Mouse (Mus musculus) adrenal gland, postnatal 4 days (tissue): ENCODE measurements around the gene Olfr30. TPM values are rescaled to one million over a fixed set of nuclear protein-coding genes. Genes with fewer than 3 reads are reported as not detected.
"Not testable (repeated sequence)": the region's sequence is repeated elsewhere in the genome, so short reads cannot be mapped to it uniquely, and the experiment has no call there.

Experiments
- DNase-seq, 2 experiments: peaks; one replicate each; pipeline ENCODE4 v3.0.0; 2021 to 2022; ENCODE audit warnings: low spot score in 2 of 2, mixed read lengths in 2 of 2
- long read RNA-seq, 2 experiments: library from polyadenylated mRNA; stranded (forward); transcript quantifications; one replicate each; pipeline ENCODE4 v2.0.0; 2021
- total RNA-seq, 2 experiments: library from RNA; stranded (reverse); gene quantifications; 2 replicates each; pipeline ENCODE4 v1.2.3; 2021

The Olfr30 gene
- total RNA-seq: not detected
- long read RNA-seq, experiment 1: 0 reads
- long read RNA-seq, experiment 2: 0 reads

DNA sequence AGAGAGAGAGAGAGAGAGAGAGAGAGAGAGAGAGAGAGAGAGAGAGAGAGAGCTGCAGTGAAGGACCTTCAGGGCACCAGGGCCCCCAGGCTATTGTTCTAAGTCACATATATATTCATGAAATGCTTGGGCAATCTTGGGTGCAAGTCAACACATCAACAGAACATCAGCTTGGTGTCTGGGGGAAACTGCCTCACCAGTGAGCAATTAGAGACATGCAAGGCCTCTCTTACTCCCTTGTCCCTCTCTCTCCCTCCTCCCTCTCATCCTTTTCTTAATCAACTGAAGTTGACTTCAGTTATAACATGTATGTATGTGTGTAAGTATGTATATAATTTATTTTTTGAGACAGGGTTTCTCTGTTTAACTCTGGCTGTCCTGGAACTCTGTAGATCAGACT, at the start of gene Olfr30:
TSS of gene Olfr30 (minus strand) at position 101 of the 400 bp plus-strand sequence.
- DNase-seq: no peak

DNA sequence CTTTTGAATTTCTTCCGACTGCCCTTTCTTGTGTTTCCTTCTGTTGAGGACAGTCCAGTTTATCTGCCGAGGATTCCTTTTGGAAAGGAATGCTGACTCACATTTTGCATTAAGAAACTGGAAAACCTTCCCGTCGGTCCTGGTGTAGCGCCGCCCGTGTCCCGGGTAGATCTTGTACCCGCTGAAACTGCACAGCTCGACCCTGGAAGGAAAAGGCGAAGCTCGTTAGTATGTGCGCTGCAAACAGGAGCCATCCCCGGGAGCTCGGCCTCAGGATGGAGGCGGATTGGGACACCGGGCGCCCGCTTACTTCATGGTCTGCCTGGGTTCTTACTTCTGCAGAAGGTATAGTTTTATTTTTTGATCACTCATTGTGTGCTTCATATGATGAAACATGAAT, 47.0 kb upstream of the Olfr30 start:
- DNase-seq: not testable (repeated sequence)

DNA sequence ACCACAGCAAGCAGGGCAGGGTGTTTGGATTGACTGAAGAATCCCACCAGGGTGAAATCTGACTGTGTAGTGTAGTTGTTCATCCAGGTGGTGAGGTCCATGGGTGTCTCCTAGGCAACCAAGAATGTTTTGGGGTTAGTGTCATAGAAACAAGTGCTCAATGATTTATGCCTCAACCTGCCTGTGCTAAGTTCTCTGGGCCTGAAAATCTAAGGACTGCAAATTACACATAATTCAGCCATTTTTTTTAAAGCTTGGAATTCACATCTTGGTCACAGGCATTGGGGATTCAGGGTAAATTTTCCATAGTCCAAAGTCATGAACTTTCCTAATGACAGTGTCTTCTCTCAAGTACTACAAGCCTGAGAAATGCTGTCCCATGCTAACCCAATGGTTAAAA, 40.4 kb upstream of the Olfr30 start, which contains the start of gene Olfr331:
TSS of gene Olfr331 (minus strand) at position 101 of the 400 bp plus-strand sequence.
- not testable (repeated sequence) for DNase-seq

DNA sequence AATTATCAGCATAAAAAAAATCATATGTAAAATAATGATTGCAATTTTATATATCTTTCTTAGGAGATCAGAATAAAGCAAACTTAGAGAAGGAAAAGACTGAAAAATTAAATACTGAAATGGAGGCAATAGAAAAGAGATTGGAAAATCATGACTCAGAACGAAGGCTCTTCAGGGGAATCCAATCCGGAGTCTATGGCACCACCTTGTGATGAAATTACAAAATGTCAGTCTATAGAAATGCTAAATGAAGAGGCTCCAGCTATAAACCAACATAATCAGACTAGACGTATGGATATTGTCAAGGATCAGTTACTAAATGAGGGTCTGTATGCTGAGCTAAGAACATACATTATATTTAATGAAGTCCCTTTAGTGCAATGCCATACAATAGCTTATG, 37.2 kb upstream of the Olfr30 start:
- DNase-seq: no peak

DNA sequence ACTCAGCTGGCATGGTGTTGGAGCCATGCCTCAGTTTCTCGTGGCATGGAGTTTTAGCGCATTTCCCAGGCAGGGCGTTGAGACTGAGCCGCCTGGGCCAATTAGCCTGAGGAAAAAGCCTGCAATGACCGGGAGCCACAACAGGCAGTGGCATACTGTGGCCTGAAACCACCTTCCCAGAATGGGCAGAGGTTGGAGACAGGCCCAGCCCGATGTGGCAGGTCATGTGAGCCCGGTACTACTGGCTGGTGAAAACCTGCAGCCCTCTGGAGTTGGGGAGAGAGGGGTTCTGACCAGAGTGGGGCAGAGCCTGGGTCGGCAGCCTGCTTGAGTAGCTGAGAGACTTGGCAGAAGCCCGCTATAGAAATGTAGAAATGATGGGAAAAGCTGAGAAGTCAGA, 36.7 kb upstream of the Olfr30 start:
- no peak for DNase-seq

DNA sequence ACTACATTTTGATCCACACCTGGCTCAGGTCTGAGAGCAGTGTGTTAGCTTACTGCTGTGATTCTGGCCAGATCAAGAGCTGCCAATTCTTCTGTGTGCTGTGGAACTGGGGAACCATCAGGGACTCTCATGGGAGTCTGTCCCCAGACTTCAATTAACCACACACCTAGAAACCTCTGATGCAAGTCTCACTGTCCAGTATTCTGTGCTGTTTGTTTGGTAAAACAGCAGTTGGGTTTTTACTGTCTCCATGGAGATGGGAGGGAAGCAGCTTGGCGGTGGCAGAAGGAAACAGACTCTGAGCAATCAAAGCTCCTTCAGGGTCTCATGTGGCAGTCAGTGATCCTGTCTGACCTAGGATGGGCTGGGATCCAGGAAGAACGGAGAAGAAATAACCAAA, 30.4 kb upstream of the Olfr30 start, which contains the start of gene Olfr332:
TSS of gene Olfr332 (minus strand) at position 101 of the 400 bp plus-strand sequence.
- no peak for DNase-seq

DNA sequence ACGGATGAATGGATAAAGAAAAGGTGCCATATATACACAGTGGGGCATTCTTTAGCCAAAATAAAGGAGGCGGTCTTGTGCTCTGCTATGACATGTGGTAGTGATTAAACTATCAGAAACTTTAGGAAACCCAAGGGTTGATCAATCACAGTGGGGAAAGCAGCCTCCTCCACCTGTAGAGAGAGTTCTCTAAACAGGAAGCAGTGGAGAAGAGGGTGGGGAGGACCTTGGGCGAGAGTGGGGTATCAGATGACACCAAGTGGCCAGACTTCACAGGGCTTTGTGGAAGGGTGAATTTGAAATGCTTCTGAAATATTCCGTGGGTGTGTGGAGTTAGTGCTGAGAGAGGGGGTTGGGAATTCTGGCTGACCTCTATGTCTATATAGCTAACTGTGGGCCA, 8.5 kb downstream of the Olfr30 start:
- DNase-seq: no peak

DNA sequence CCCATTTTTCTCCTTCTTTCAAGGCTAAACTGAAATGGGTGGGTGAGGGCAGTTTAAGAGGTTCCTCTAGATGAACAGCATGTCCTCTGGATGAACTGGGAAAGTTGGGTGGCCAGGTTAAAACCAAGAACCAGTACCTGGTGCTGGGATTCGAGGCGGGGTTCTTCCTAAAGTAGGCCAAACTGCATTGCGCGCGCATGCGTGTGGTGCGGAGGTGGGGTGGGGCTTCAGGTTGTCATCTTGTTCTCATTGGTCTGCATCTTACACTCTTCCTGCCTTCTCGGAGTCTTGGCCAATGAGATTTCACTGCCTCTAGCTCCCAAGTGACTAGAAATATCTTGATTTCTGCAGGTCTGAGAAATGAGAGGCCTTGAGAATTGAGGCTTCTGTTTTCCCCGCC, 9.3 kb downstream of the Olfr30 start, which contains the start of gene Lypd9:
TSS of gene Lypd9 (minus strand) at position 165 of the 400 bp plus-strand sequence.
- DNase-seq: no peak

DNA sequence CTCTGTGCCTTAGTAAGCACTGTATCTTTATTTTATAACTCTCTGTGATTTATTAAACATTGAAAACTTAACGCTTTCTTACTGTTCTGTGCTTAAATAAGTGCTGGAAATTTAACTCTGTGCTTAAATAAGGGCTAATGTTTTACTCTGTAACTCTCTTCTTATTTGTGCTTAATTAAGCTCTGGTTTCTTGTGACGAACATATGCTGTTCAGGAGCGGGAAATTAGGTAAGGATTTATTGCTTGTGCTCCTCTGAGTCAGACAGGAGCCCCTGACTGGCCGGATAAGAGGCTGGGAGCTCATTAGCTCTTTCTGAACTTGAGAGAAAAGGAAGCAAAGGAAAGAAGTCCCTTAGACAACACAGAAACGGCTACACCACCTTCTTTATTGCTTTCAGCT, 24.2 kb downstream of the Olfr30 start:
- DNase-seq: no peak

DNA sequence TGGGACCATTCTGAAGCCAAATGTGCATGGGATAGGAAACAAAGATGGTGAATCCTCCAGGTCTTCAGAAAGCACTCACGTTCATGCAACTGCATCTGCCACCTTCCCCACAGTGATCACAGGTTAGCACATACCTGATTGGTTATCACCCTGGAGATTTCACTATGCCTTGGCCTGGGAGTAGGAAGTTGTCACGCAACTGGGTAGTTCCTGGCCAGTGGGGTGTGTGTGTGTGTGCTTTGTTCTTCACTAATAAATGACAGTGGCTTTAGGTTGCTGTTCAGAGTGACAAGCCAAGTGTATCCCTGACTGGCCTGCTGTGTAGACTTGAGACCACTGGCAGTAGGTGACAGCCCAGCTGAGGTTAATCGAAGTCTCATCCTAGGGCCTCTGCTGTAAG, 29.8 kb downstream of the Olfr30 start, which contains the start of gene Gm12253:
TSS of gene Gm12253 (plus strand) at position 301 of the 400 bp plus-strand sequence.
- no peak for DNase-seq

DNA sequence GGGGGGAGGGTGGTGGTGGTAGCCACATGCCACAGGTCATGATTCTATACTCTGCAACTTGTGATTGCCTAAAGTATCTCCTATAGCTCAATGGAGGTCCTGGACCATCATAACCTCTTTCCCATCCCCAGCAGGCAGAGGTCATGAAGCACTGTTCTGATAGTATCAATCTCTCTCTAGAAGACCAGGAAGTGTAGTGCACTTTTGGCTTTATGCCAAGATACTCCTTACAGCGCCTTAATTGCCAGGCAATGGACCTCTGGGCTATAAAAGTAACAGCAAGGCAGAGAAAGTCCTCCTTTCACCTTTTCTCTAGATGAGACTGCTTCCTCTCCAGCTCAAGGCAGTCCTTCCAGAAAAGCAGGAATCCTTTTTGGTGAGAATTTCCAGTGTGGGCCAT, 41.3 kb downstream of the Olfr30 start, which contains the start of gene 1810065E05Rik:
TSS of gene 1810065E05Rik (plus strand) at position 297 of the 400 bp plus-strand sequence.
- no peak for DNase-seq

DNA sequence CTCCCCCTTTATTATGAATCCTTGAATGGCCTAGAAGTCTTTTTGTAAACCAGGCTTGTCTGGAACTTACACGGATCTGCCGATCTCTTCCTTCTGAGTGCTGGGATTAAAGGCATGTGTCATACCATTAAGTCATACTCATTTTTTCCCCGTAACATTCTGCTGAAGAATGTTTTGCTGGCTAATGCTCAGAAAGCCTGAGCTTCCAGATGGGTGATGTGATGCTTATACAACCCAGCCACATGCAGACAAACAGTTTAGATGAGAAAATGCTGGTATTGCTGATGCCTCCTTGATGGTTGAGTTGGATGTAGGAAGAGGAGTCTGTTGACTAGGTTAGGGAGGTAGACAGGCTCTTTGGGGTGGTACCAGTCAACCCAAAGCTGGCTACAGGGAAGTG, 43.7 kb downstream of the Olfr30 start:
- no peak for DNase-seq

DNA sequence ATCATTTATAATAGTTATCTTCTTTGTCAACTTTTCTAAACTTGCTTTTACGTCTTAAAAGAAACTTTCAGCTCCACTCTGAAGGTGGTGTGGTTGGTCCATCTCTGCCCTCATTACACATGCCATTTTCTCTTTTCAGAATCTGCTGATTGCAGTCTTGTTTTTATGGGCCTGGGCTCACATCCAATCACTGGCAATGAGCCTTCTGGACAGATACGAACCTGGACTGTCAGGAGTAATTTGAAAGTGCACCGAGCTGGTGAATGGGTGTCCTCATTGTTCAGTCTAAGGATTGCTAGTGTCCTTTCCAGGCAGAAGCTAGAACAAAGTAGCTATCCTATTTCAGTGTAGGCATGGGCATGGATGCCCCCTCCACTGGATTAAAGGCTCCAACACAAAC, 54.0 kb downstream of the Olfr30 start:
- no peak for DNase-seq

Other genes with a start within 250 kb of the Olfr30 start
- gene 4930438A08Rik, start 187.5 kb downstream of the Olfr30 start, total RNA-seq: under 1 TPM; 0.28 to 0.85 TPM
- 10 to 100 TPM; 13.4 to 15.0 TPM for gene Zfp692, start 155.2 kb downstream of the Olfr30 start, total RNA-seq
- 10 to 100 TPM; 45.8 to 49.7 TPM for gene Zfp672, start 131.9 kb downstream of the Olfr30 start, total RNA-seq
- 10 to 100 TPM; 47.4 to 54.1 TPM for gene Sh3bp5l, start 131.5 kb downstream of the Olfr30 start, total RNA-seq
- gene Lypd8, start 83.2 kb downstream of the Olfr30 start, total RNA-seq: not detected
- not detected for gene 1810065E05Rik, start 41.2 kb downstream of the Olfr30 start, total RNA-seq
- gene Gm12253, start 29.7 kb downstream of the Olfr30 start, total RNA-seq: not detected
- not detected for gene Lypd9, start 9.3 kb downstream of the Olfr30 start, total RNA-seq
- not detected for gene Olfr332, start 30.3 kb upstream of the Olfr30 start, total RNA-seq
- not detected for gene Olfr331, start 40.3 kb upstream of the Olfr30 start, total RNA-seq
- 1 to 10 TPM; 1.1 to 1.4 TPM for gene Olfr330, start 72.6 kb upstream of the Olfr30 start, total RNA-seq
- 1 to 10 TPM in 1 of 2 experiments, under 1 TPM in 1; 0.45 to 1.0 TPM for gene Olfr329-ps, start 84.2 kb upstream of the Olfr30 start, total RNA-seq
- gene Olfr328, start 93.4 kb upstream of the Olfr30 start, total RNA-seq: under 1 TPM; 0.28 to 0.45 TPM
- not detected for gene Olfr224, start 108.3 kb upstream of the Olfr30 start, total RNA-seq
- not detected for gene Olfr325, start 115.5 kb upstream of the Olfr30 start, total RNA-seq
- gene Olfr324, start 132.8 kb upstream of the Olfr30 start, total RNA-seq: not detected
- gene 2210407C18Rik, start 153.8 kb upstream of the Olfr30 start, total RNA-seq: not detected
- gene Olfr323, start 168.2 kb upstream of the Olfr30 start, total RNA-seq: not detected
- 1 to 10 TPM in 1 of 2 experiments, under 1 TPM in 1; 0.90 to 1.8 TPM for gene Trim58, start 178.2 kb upstream of the Olfr30 start, total RNA-seq
- gene Olfr322, start 196.5 kb upstream of the Olfr30 start, total RNA-seq: not detected
- not detected for gene Olfr320, start 218.8 kb upstream of the Olfr30 start, total RNA-seq
- not detected for gene Olfr319, start 236.9 kb upstream of the Olfr30 start, total RNA-seq